Mouse (Mus musculus): ENCODE measurements around the gene Nyx. TPM values are rescaled to one million over a fixed set of nuclear protein-coding genes. Genes with fewer than 3 reads are reported as not detected.

The Nyx gene
- polyA plus RNA-seq, 1 experiment from 2014 or later, result 0.03 TPM

DNA sequence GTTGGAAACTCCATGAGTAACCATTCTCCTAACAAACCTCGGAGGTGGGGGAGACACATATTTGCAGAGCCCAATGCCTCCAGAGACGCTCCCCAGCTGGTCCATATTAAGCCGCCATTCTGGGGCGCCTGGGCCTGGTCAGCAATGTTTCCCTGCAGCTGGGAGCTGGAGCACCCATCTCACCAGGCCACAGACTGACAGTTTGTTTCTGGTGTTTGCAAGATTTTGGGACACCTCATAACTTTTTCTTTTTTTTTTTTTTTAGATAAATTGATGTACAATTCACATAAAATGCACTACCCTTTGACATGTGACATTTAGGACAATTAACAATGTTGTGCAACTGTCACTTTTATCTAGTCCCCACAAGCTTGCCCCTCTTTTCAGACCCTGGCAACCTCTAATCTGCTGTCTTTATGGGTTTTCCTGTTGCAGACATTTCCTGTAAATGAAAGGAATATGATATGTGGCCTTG, 6.9 kb downstream of the Nyx start:
- Histone ChIP-seq H3K4me2 (ENCODE audit: low read length) (no peak overlapping the region), H3K9ac (ENCODE audit: low read depth, low read length) (no peak overlapping the region), H3K36me3 (ENCODE audit: insufficient read depth, low read length) (no peaks in the 10 kb centered on the region), H3K9me3 (replicated peaks; ENCODE audit: low read length) (no peaks in the 10 kb centered on the region), H3K27me3 (ENCODE audit: insufficient read depth, low read length) (no peaks in the 10 kb centered on the region), H3K4me1 (replicated peaks; ENCODE audit: insufficient read depth, low read length) (no peaks in the 10 kb centered on the region), H3K4me3 (replicated peaks; ENCODE audit: low read depth, low read length) (no peak overlapping the region), H3K27ac (no peak overlapping the region)
- TF ChIP-seq CTCF (IDR thresholded peaks at IDR 0.05; ENCODE audit: low read depth), result no peak
- DNase-seq (ENCODE audit: low spot score), result peak; percentile 30
- WGBS, result 75% methylated on average over 4 of the region's 4 CpGs
- ATAC-seq (replicated peaks; ENCODE audit: low FRiP score, low read depth), result no peak

GRCm38 (mm10) chrX:13475382-13475781, 9.5 kb downstream of the Nyx start:
- Histone ChIP-seq H3K9ac (ENCODE audit: low read depth, low read length) (no peak overlapping the region), H3K27me3 (ENCODE audit: insufficient read depth, low read length) (no peaks in the 10 kb centered on the region), H3K27ac (no peak overlapping the region), H3K9me3 (replicated peaks; ENCODE audit: low read length) (no peaks in the 10 kb centered on the region), H3K4me1 (replicated peaks; ENCODE audit: insufficient read depth, low read length) (no peaks in the 10 kb centered on the region), H3K36me3 (ENCODE audit: insufficient read depth, low read length) (no peaks in the 10 kb centered on the region), H3K4me3 (replicated peaks; ENCODE audit: low read depth, low read length) (no peak overlapping the region), H3K4me2 (ENCODE audit: low read length) (no peak overlapping the region)
- no peak for TF ChIP-seq CTCF (IDR thresholded peaks at IDR 0.05; ENCODE audit: low read depth)
- 65% methylated on average over 1 of the region's 1 CpGs for WGBS
- DNase-seq (ENCODE audit: low spot score) (no peak), ATAC-seq (replicated peaks; ENCODE audit: low FRiP score, low read depth) (no peak)

DNA sequence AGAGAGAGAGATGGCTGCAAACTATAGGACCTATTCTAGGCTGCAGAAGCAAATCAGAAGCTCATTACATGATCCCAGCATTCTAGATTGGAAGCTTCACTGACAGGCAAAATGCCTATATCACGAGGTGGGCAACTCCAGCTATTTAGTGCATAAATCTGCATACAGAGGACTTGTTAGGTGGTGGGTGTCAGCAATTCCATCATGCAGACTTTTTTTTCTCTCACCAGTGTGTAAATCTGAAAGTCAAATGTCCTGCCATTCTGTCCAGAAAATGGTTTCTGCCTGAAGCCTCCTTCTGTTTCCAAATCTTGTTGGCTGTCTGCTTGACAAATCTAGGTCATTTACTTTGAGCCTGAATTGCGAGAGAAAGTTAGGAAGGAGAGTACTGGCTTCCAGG, 11.7 kb downstream of the Nyx start:
- ATAC-seq (replicated peaks; ENCODE audit: low FRiP score, low read depth), result no peak
- TF ChIP-seq CTCF (IDR thresholded peaks at IDR 0.05; ENCODE audit: low read depth), result no peak
- Histone ChIP-seq H3K27ac (no peak overlapping the region), H3K4me2 (ENCODE audit: low read length) (no peak overlapping the region), H3K4me1 (replicated peaks; ENCODE audit: insufficient read depth, low read length) (no peaks in the 10 kb centered on the region), H3K9ac (ENCODE audit: low read depth, low read length) (no peak overlapping the region), H3K36me3 (ENCODE audit: insufficient read depth, low read length) (no peaks in the 10 kb centered on the region), H3K4me3 (replicated peaks; ENCODE audit: low read depth, low read length) (no peak overlapping the region), H3K9me3 (replicated peaks; ENCODE audit: low read length) (no peaks in the 10 kb centered on the region), H3K27me3 (ENCODE audit: insufficient read depth, low read length) (no peaks in the 10 kb centered on the region)
- no peak for DNase-seq (ENCODE audit: low spot score)
- 60% methylated on average over 2 of the region's 2 CpGs for WGBS

DNA sequence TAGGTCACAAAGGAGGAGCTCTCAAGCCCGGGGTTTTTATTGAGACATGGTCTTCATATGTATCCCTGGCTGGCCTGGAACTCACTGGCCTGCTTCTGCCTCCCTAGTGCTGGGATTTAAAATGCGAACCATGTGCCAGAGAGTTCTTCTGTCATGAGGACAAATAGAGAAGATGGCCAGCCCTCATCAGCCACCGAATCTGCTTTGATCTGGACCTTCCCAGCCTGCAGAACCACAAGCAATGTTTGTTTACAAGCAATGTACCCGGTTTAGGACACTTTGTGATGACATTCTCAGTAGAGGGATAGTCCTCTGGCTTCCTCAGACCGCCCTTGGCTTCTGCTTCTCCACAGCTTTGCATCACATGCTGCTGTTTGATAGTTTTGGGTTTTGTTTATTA, 12.4 kb downstream of the Nyx start:
- no peaks in the 10 kb centered on the region for H3K27me3 ChIP-seq (ENCODE audit: insufficient read depth, low read length)
- DNase-seq (ENCODE audit: low spot score) (no peak), ATAC-seq (replicated peaks; ENCODE audit: low FRiP score, low read depth) (no peak)
- 59% methylated on average over 5 of the region's 5 CpGs for WGBS
- no peak overlapping the region for H3K9ac ChIP-seq (ENCODE audit: low read depth, low read length)
- no peaks in the 10 kb centered on the region for H3K4me1 ChIP-seq (replicated peaks; ENCODE audit: insufficient read depth, low read length)
- no peak for TF ChIP-seq CTCF (IDR thresholded peaks at IDR 0.05; ENCODE audit: low read depth)
- no peaks in the 10 kb centered on the region for H3K9me3 ChIP-seq (replicated peaks; ENCODE audit: low read length)
- no peak overlapping the region for H3K4me3 ChIP-seq (replicated peaks; ENCODE audit: low read depth, low read length)
- no peaks in the 10 kb centered on the region for H3K36me3 ChIP-seq (ENCODE audit: insufficient read depth, low read length)
- H3K27ac ChIP-seq, result no peak overlapping the region
- no peak overlapping the region for H3K4me2 ChIP-seq (ENCODE audit: low read length)

DNA sequence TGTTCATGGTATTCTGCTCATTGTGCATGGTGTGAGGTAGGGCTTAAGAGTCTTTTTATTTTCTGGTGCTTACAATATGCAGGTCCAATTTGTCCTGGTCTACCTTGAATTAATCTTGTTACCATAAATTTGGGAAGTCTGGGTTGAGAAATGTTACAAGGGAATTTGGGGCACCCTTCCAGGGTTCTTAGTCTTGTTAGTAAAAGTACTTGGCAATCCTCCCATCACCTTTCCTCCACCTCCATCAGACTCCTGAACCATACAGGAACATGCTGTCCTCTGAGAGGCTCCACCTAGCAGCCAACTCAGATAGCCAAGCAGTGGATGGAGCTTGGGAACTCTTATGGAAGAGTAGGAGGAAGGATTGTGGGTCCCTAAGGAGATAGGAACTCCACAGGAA, 13.7 kb downstream of the Nyx start:
- DNase-seq (ENCODE audit: low spot score) (no peak), ATAC-seq (replicated peaks; ENCODE audit: low FRiP score, low read depth) (no peak)
- no peak overlapping the region for H3K9ac ChIP-seq (ENCODE audit: low read depth, low read length)
- no peaks in the 10 kb centered on the region for H3K9me3 ChIP-seq (replicated peaks; ENCODE audit: low read length)
- H3K27ac ChIP-seq, result no peak overlapping the region
- no peak overlapping the region for H3K4me3 ChIP-seq (replicated peaks; ENCODE audit: low read depth, low read length)
- no peaks in the 10 kb centered on the region for H3K36me3 ChIP-seq (ENCODE audit: insufficient read depth, low read length)
- no peak overlapping the region for H3K4me2 ChIP-seq (ENCODE audit: low read length)
- H3K27me3 ChIP-seq (ENCODE audit: insufficient read depth, low read length), result no peaks in the 10 kb centered on the region
- no peak for TF ChIP-seq CTCF (IDR thresholded peaks at IDR 0.05; ENCODE audit: low read depth)
- no peaks in the 10 kb centered on the region for H3K4me1 ChIP-seq (replicated peaks; ENCODE audit: insufficient read depth, low read length)

DNA sequence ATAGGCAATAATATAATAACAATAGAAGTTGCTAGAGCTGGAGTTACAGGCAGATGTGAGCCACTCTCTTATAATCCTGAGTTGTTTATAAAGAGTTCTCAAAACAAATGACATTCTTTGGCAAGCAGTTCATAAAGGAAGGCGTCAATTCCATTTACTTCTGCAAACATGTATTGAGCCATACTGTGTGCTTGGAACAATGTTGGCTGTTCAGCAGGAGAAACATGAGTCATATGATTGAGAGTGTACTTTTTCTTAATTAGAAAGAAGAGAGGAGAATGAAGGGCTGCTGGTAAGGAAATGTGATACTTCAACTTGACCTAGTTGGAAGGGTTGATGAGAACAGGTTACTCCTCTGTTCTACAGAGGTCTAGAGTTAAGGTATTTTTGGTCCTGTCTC, 16.7 kb downstream of the Nyx start:
- H3K4me1 ChIP-seq (replicated peaks; ENCODE audit: insufficient read depth, low read length), result no peaks in the 10 kb centered on the region
- DNase-seq (ENCODE audit: low spot score), result no peak
- WGBS, result 76% methylated on average over 1 of the region's 1 CpGs

DNA sequence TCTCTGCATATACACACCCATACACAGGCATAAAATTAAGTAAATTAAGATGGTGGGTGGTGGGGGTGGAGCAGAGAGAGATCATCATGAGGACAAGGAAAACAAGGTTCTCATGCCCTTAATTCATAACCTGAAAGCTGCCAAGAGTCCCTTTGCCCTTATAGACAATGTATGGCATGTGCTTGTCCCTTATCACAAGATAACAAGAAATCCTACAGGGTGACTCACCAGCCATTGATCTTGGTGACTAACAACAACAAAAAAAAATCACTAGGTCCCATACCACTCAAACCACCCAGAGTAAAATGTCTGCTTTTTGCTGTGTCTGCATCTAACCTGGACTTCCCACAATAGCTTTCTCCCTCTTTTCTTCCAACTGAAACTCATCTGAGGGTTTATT, 18.5 kb downstream of the Nyx start:
- ATAC-seq (replicated peaks; ENCODE audit: low FRiP score, low read depth) (no peak), DNase-seq (ENCODE audit: low spot score) (no peak)
- Histone ChIP-seq H3K27ac (no peak overlapping the region), H3K4me3 (replicated peaks; ENCODE audit: low read depth, low read length) (no peak overlapping the region), H3K4me2 (ENCODE audit: low read length) (no peak overlapping the region), H3K4me1 (replicated peaks; ENCODE audit: insufficient read depth, low read length) (no peaks in the 10 kb centered on the region), H3K36me3 (ENCODE audit: insufficient read depth, low read length) (no peaks in the 10 kb centered on the region), H3K27me3 (ENCODE audit: insufficient read depth, low read length) (no peaks in the 10 kb centered on the region), H3K9me3 (replicated peaks; ENCODE audit: low read length) (no peaks in the 10 kb centered on the region), H3K9ac (ENCODE audit: low read depth, low read length) (no peak overlapping the region)
- no peak for TF ChIP-seq CTCF (IDR thresholded peaks at IDR 0.05; ENCODE audit: low read depth)

More for the DNA sequence above, 16.7 kb downstream of the Nyx start:
- no peaks in the 10 kb centered on the region for H3K27me3 ChIP-seq (ENCODE audit: insufficient read depth, low read length)
- no peak for ATAC-seq (replicated peaks; ENCODE audit: low FRiP score, low read depth)
- no peaks in the 10 kb centered on the region for H3K9me3 ChIP-seq (replicated peaks; ENCODE audit: low read length)
- H3K4me2 ChIP-seq (ENCODE audit: low read length), result no peak overlapping the region
- H3K36me3 ChIP-seq (ENCODE audit: insufficient read depth, low read length), result no peaks in the 10 kb centered on the region
- no peak overlapping the region for H3K27ac ChIP-seq
- no peak overlapping the region for H3K4me3 ChIP-seq (replicated peaks; ENCODE audit: low read depth, low read length)
- no peak overlapping the region for H3K9ac ChIP-seq (ENCODE audit: low read depth, low read length)
- TF ChIP-seq CTCF (IDR thresholded peaks at IDR 0.05; ENCODE audit: low read depth), result no peak

All from kidney, postnatal 0 days (tissue).